Mouse (Mus musculus) heart, adult 8-10 months (tissue): ENCODE results near the gene Tmc7. TPM values are rescaled to one million over a fixed set of nuclear protein-coding genes. Genes with fewer than 3 reads are reported as not detected.

Source experiments
- DNase-seq: peaks from one replicate; pipeline ENCODE4 v3.0.0; 2022; ENCODE audit warnings: low spot score
- total RNA-seq, 4 experiments: library from RNA; stranded (reverse); gene quantifications; 2 replicates each; pipeline ENCODE4 v1.2.4; 2022

Tmc7 gene
- total RNA-seq, 4 experiments from 2014 or later, result 5.3 to 8.3 (median 7.6) TPM

- no peak for DNase-seq
These were observed 84.6 kb downstream of the Tmc7 start for GRCm38 (mm10) chr7:118499784-118500435.

GRCm38 (mm10) chr7:118498984-118499783, 85.4 kb downstream of the Tmc7 start:
- DNase-seq, result no peak

GRCm38 (mm10) chr7:118494892-118495579, 89.5 kb downstream of the Tmc7 start:
- DNase-seq, result no peak

GRCm38 (mm10) chr7:118493892-118494291, 90.6 kb downstream of the Tmc7 start:
- DNase-seq, result no peak

- peak; percentile 92 for DNase-seq
These were observed 92.9 kb downstream of the Tmc7 start, which contains the start of gene Itpripl2 for GRCm38 (mm10) chr7:118491431-118492147. Gene Itpripl2, minus strand, starts transcription at chr7:118491975.

GRCm38 (mm10) chr7:118490666-118491430, 93.7 kb downstream of the Tmc7 start:
- DNase-seq, result no peak

GRCm38 (mm10) chr7:118489706-118490665, 94.5 kb downstream of the Tmc7 start:
- DNase-seq, result no peak

- no peak for DNase-seq
These were observed 96.4 kb downstream of the Tmc7 start for GRCm38 (mm10) chr7:118488060-118488664.

- DNase-seq, result no peak
These were observed 97.6 kb downstream of the Tmc7 start for GRCm38 (mm10) chr7:118486917-118487316.

Other genes starting within 250 kb of the Tmc7 start
- gene Syt17, start 136.5 kb downstream of the Tmc7 start, total RNA-seq, result 1 to 10 TPM in 1 of 4 experiments, under 1 TPM in 3; 0.84 to 1.0 (median 0.96) TPM
- 10 to 100 TPM; 15.0 to 23.1 (median 19.3) TPM for gene Itpripl2, start 92.8 kb downstream of the Tmc7 start, total RNA-seq
- gene Coq7, start 51.4 kb downstream of the Tmc7 start, total RNA-seq, result 100 to 1,000 TPM; 124 to 136 (median 130) TPM
- under 1 TPM; 0.16 to 0.37 (median 0.22) TPM for gene Tmc5, start 12.6 kb upstream of the Tmc7 start, total RNA-seq
- 10 to 100 TPM; 26.4 to 33.6 (median 31.1) TPM for gene Gde1, start 121.0 kb upstream of the Tmc7 start, total RNA-seq
- gene Ccp110, start 127.8 kb upstream of the Tmc7 start, total RNA-seq, result 1 to 10 TPM; 1.2 to 1.9 (median 1.7) TPM
- gene Vps35l, start 155.5 kb upstream of the Tmc7 start, total RNA-seq, result 10 to 100 TPM; 22.0 to 27.0 (median 26.2) TPM